Mouse (Mus musculus): Measurements from ENCODE around the gene Gm13278. TPM values are rescaled to one million over a fixed set of nuclear protein-coding genes. Genes with fewer than 3 reads are reported as not detected.
"Not testable (repeated sequence)": the region's sequence is repeated elsewhere in the genome, so short reads cannot be mapped to it uniquely, and the experiment has no call there.

Gene Gm13278
- polyA plus RNA-seq, 1 experiment from 2014 or later = not detected

DNA sequence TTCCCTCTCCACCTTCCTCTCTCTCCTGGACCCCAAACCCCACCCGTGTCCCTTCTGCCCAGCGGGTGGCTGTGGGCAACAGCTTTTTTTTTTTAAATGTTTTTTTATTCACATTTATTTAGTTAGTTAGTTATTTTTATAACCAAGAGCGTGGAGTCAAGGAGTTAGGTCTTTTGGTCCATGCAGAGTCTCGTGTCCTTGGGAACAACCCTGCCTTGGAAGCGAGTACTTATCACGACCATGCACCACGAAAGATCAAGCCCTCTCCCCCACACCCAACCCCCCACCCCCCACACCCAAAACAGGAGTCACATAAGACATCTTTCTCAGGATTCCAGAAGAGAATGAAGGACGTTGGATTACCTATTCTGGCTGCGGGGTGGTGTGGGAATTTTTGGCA is 29.0 kb upstream of the Gm13278 start:
- H3K27me3 ChIP-seq; H3K36me3 ChIP-seq; ATAC-seq (ENCODE audit: insufficient number of reproducible peaks, insufficient read depth, low FRiP score, low TSS enrichment, low read depth); H3K9me3 ChIP-seq; H3K9ac ChIP-seq; H3K4me3 ChIP-seq; H3K27ac ChIP-seq; H3K4me1 ChIP-seq: not testable (repeated sequence)
- H3K4me2 ChIP-seq = peak overlapping the region; percentile 51; the same call in 1 of the 2 replicates
- WGBS = 48% methylated on average over 9 of the region's 9 CpGs

GRCm38 (mm10) chr4:88763384-88764018 is 27.8 kb upstream of the Gm13278 start:
- H3K27ac ChIP-seq = peak overlapping the region; percentile 64; the same call in 1 of the 2 replicates
- not testable (repeated sequence) for H3K36me3 ChIP-seq; H3K9me3 ChIP-seq; H3K27me3 ChIP-seq; ATAC-seq (ENCODE audit: insufficient number of reproducible peaks, insufficient read depth, low FRiP score, low TSS enrichment, low read depth); H3K4me1 ChIP-seq
- H3K4me2 ChIP-seq = peak overlapping the region; percentile 57
- H3K4me3 ChIP-seq = peak overlapping the region; percentile 45
- H3K9ac ChIP-seq = peak overlapping the region; percentile 67
- WGBS = 5% methylated on average over 29 of the region's 42 CpGs

DNA sequence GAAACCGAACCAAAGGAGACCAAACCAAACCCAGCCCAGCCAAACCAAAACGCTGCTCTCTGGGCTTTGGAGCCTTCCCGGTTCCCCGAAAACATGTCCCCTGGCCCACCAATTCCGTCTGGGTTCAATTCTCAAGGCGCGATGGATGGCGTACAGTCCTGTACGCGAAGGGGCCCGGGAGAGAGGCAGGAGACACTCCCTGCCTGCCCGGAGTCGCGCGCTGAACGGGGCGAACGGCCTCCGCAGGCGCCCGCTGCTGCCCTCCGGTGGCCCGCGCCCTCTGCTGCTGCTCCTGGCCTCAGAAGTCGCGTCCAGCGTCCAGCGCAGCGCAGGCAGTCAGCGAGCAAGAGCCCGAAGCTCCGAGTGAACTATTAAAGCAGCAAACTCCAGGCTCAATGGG is 17.8 kb upstream of the Gm13278 start, which contains the start of gene Gm13290:
TSS of gene Gm13290 (plus strand) at position 301 of the 400 bp plus-strand sequence.
- ATAC-seq (ENCODE audit: insufficient number of reproducible peaks, insufficient read depth, low FRiP score, low TSS enrichment, low read depth); H3K4me1 ChIP-seq; H3K36me3 ChIP-seq: not testable (repeated sequence)

DNA sequence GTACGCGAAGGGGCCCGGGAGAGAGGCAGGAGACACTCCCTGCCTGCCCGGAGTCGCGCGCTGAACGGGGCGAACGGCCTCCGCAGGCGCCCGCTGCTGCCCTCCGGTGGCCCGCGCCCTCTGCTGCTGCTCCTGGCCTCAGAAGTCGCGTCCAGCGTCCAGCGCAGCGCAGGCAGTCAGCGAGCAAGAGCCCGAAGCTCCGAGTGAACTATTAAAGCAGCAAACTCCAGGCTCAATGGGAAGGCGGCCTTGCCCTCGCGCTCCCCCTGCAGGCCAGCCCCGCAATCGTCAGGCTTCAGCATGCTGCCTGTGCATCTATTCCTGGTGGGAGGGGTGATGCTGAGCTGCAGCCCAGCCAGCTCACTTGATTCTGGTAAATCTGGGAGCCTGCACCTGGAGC is 14.7 kb upstream of the Gm13278 start, which contains the start of gene Gm13289:
TSS of gene Gm13289 (plus strand) at position 301 of the 400 bp plus-strand sequence.
- H3K36me3 ChIP-seq; H3K27me3 ChIP-seq; H3K9ac ChIP-seq; H3K4me1 ChIP-seq; H3K27ac ChIP-seq; H3K9me3 ChIP-seq; H3K4me2 ChIP-seq; ATAC-seq (ENCODE audit: insufficient number of reproducible peaks, insufficient read depth, low FRiP score, low TSS enrichment, low read depth); H3K4me3 ChIP-seq: not testable (repeated sequence)
- WGBS = no CpG with 5 or more reads among the region's 29 CpGs

More for the DNA sequence above, 17.8 kb upstream of the Gm13278 start, which contains the start of gene Gm13290:
- WGBS = no CpG with 5 or more reads among the region's 32 CpGs
- H3K9ac ChIP-seq, H3K4me2 ChIP-seq, H3K4me3 ChIP-seq, H3K9me3 ChIP-seq, H3K27me3 ChIP-seq, H3K27ac ChIP-seq: not testable (repeated sequence)

- ATAC-seq (ENCODE audit: insufficient number of reproducible peaks, insufficient read depth, low FRiP score, low TSS enrichment, low read depth); H3K4me2 ChIP-seq; H3K27ac ChIP-seq; H3K4me3 ChIP-seq; H3K9ac ChIP-seq; H3K27me3 ChIP-seq; H3K4me1 ChIP-seq; H3K36me3 ChIP-seq; H3K9me3 ChIP-seq: not testable (repeated sequence)
- no CpG with 5 or more reads among the region's 29 CpGs for WGBS
These were observed 11.8 kb upstream of the Gm13278 start, which contains the start of gene Gm13272 for GRCm38 (mm10) chr4:88779550-88779949. Gm13272 (plus strand) TSS chr4:88779850.

DNA sequence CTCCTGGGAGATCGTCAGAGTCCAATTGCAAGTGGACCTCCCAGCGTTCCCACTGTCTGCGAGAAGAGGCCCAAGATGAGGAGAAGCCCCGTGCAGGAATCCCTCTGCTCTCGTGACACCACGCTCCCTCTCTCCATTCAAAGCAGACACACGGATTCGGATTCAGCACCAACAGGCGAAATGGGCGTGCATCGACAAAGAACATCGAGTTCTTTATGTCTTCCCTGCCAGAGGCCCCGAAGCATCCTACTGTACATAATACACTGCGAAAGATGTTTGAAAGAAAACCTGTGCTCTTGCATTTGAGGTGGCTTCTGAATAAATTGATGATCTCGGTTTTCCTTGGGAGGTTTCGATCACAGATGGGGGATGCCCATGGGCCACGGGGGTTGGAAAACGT is 11.0 kb upstream of the Gm13278 start:
- not testable (repeated sequence) for H3K9me3 ChIP-seq; H3K36me3 ChIP-seq; H3K9ac ChIP-seq; H3K4me1 ChIP-seq; H3K4me3 ChIP-seq; H3K27ac ChIP-seq; H3K4me2 ChIP-seq; ATAC-seq (ENCODE audit: insufficient number of reproducible peaks, insufficient read depth, low FRiP score, low TSS enrichment, low read depth); H3K27me3 ChIP-seq
- WGBS = 41% methylated on average over 16 of the region's 18 CpGs

DNA sequence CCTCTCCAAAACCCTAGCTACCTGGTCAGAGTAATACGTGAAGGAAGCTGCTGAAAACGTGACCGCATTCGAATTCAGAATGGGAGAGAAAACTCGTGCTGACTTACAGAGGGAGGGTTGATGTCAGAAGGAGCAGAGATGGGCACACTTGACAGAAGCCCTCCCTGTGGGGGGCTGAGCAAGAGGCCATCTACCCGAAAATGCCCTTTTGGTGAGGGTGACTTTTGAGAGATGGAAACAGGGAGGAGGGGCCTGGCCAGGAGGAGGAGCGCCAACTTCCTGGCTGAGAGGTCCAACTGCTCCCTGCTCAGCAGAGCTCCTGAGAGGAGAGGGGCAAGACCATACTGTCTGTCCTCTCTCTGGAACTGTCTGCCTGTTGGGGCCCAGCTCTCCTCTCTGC is 9.5 kb upstream of the Gm13278 start, which contains the start of gene Ifnz:
TSS of gene Ifnz (plus strand) at position 301 of the 400 bp plus-strand sequence.
- not testable (repeated sequence) for H3K36me3 ChIP-seq; H3K27me3 ChIP-seq; H3K9me3 ChIP-seq; ATAC-seq (ENCODE audit: insufficient number of reproducible peaks, insufficient read depth, low FRiP score, low TSS enrichment, low read depth); H3K4me1 ChIP-seq; H3K27ac ChIP-seq
- peak within 1 kb of the TSS; percentile 30 for H3K4me3 ChIP-seq
- WGBS = 15% methylated on average over 5 of the region's 7 CpGs
- 0 out of 2 replicates have a peak within 1 kb of the TSS, but pooled peaks have one; percentile 21 for H3K9ac ChIP-seq
- H3K4me2 ChIP-seq = peak within 1 kb of the TSS; percentile 47

DNA sequence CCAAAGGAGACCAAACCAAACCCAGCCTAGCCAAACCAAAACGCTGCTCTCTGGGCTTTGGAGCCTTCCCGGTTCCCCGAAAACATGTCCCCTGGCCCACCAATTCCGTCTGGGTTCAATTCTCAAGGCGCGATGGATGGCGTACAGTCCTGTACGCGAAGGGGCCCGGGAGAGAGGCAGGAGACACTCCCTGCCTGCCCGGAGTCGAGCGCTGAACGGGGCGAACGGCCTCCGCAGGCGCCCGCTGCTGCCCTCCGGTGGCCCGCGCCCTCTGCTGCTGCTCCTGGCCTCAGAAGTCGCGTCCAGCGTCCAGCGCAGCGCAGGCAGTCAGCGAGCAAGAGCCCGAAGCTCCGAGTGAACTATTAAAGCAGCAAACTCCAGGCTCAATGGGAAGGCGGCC is 9.0 kb upstream of the Gm13278 start:
- H3K27me3 ChIP-seq; H3K4me1 ChIP-seq; H3K9me3 ChIP-seq; H3K36me3 ChIP-seq; ATAC-seq (ENCODE audit: insufficient number of reproducible peaks, insufficient read depth, low FRiP score, low TSS enrichment, low read depth); H3K27ac ChIP-seq: not testable (repeated sequence)
- 0% methylated on average over 14 of the region's 31 CpGs for WGBS
- 0 out of 2 replicates have a peak overlapping the region, but pooled peaks have one; percentile 21 for H3K9ac ChIP-seq
- H3K4me2 ChIP-seq = peak overlapping the region; percentile 47
- peak overlapping the region; percentile 30 for H3K4me3 ChIP-seq

DNA sequence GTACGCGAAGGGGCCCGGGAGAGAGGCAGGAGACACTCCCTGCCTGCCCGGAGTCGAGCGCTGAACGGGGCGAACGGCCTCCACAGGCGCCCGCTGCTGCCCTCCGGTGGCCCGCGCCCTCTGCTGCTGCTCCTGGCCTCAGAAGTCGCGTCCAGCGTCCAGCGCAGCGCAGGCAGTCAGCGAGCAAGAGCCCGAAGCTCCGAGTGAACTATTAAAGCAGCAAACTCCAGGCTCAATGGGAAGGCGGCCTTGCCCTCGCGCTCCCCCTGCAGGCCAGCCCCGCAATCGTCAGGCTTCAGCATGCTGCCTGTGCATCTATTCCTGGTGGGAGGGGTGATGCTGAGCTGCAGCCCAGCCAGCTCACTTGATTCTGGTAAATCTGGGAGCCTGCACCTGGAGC is 5.9 kb upstream of the Gm13278 start, which contains the start of gene Gm13276:
TSS of gene Gm13276 (plus strand) at position 301 of the 400 bp plus-strand sequence.
- not testable (repeated sequence) for ATAC-seq (ENCODE audit: insufficient number of reproducible peaks, insufficient read depth, low FRiP score, low TSS enrichment, low read depth)

GRCm38 (mm10) chr4:88788402-88788801 is 2.9 kb upstream of the Gm13278 start, which contains the start of gene Gm13277:
Gm13277 (plus strand) TSS chr4:88788632.
- not testable (repeated sequence) for H3K4me2 ChIP-seq; H3K27ac ChIP-seq; H3K9ac ChIP-seq; ATAC-seq (ENCODE audit: insufficient number of reproducible peaks, insufficient read depth, low FRiP score, low TSS enrichment, low read depth); H3K4me3 ChIP-seq; H3K4me1 ChIP-seq; H3K36me3 ChIP-seq; H3K27me3 ChIP-seq; H3K9me3 ChIP-seq
- WGBS = 2% methylated on average over 4 of the region's 28 CpGs

More for the DNA sequence above, 5.9 kb upstream of the Gm13278 start, which contains the start of gene Gm13276:
- H3K4me3 ChIP-seq, H3K4me2 ChIP-seq, H3K9ac ChIP-seq, H3K27me3 ChIP-seq, H3K4me1 ChIP-seq, H3K36me3 ChIP-seq, H3K27ac ChIP-seq, H3K9me3 ChIP-seq: not testable (repeated sequence)
- no CpG with 5 or more reads among the region's 27 CpGs for WGBS

DNA sequence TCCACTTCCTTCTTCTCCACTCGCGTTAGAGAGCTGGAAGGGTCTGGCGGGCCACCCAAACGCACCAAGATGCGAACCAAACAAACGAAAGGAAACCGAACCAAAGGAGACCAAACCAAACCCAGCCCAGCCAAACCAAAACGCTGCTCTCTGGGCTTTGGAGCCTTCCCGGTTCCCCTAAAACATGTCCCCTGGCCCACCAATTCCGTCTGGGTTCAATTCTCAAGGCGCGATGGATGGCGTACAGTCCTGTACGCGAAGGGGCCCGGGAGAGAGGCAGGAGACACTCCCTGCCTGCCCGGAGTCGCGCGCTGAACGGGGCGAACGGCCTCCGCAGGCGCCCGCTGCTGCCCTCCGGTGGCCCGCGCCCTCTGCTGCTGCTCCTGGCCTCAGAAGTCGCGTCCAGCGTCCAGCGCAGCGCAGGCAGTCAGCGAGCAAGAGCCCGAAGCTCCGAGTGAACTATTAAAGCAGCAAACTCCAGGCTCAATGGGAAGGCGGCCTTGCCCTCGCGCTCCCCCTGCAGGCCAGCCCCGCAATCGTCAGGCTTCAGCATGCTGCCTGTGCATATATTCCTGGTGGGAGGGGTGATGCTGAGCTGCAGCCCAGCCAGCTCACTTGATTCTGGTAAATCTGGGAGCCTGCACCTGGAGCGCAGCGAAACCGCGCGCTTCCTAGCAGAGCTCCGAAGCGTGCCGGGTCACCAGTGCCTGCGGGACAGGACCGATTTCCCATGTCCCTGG is 2.8 kb downstream of the Gm13278 start, which contains the start of gene Gm13275:
TSS of gene Gm13275 (plus strand) at position 552 of the 740 bp plus-strand sequence.
- not testable (repeated sequence) for H3K4me1 ChIP-seq; H3K9me3 ChIP-seq; H3K27ac ChIP-seq; H3K4me2 ChIP-seq; H3K36me3 ChIP-seq; H3K4me3 ChIP-seq; H3K9ac ChIP-seq; H3K27me3 ChIP-seq; ATAC-seq (ENCODE audit: insufficient number of reproducible peaks, insufficient read depth, low FRiP score, low TSS enrichment, low read depth)
- 0% methylated on average over 16 of the region's 52 CpGs for WGBS
